Mouse (Mus musculus): ENCODE results near the gene Ugt1a7c. TPM values are rescaled to one million over a fixed set of nuclear protein-coding genes. Genes with fewer than 3 reads are reported as not detected.

Ugt1a7c gene
- polyA plus RNA-seq, 1 experiment from 2014 or later: 2.7 TPM

DNA sequence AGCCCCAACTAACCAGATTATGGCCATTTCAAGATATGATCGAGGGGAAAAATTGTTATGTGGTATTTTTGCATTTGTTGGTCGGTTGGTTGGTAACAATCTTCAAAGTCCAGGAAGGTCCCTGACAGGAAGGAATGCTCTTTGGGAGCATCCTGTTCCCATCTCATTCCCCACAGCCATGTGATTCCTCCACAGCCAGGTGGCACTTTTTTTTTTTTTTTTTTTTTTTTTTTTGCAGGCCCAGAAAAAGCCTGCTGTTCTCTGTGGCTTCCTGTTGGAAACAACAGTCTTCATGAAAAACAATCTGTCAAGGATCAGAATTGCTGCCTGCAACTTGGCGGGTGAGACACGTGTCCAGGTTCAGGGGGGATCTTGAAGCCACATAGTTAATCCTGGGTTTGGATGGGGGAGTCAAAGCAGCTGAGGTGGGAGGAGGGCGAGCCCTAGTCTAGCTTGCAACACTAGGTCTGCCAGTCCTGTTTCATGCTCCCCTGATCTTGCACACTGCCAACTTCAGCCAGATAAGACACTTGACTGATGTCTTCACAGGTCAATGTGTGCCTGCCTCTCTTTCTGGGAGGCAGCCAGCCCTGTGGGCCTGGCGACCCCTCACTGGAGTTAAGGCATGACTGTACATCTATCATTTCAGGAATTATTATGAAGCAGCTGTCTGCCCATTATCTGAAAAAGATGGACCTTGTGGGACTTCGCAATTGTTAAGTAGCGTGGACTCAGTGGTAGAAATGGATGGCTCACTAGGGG lies 164.2 kb downstream of the Ugt1a7c start:
- 59% methylated on average over 8 of the region's 8 CpGs for WGBS
- TF ChIP-seq CTCF (IDR thresholded peaks at IDR 0.05) (no peak), EP300 (IDR thresholded peaks at IDR 0.05) (no peak)
- ATAC-seq (peak; percentile 8), DNase-seq (ENCODE audit: low spot score) (no peak)
- no peaks in the 10 kb centered on the region for H3K27me3 ChIP-seq (replicated peaks; ENCODE audit: insufficient read depth, low read length)
- no peak overlapping the region for H3K27ac ChIP-seq (ENCODE audit: low read length)
- peaks cover 13% of the 10 kb centered on the region for H3K9me3 ChIP-seq (ENCODE audit: low read length)
- H3K4me2 ChIP-seq (replicated peaks; ENCODE audit: low read depth, low read length): no peak overlapping the region
- H3K36me3 ChIP-seq (ENCODE audit: insufficient read depth, low read length): peaks cover 30% of the 10 kb centered on the region
- H3K9ac ChIP-seq (replicated peaks; ENCODE audit: low read depth): no peak overlapping the region
- H3K4me3 ChIP-seq (ENCODE audit: low read depth, low read length): no peak overlapping the region
- H3K4me1 ChIP-seq (ENCODE audit: insufficient read depth, low read depth, low read length): 0 out of 2 replicates have a peak, but pooled peaks cover 7% of the 10 kb centered on the region

- no peak overlapping the region for H3K27ac ChIP-seq (ENCODE audit: low read length)
- no peak overlapping the region for H3K4me3 ChIP-seq (ENCODE audit: low read depth, low read length)
- peaks cover 36% of the 10 kb centered on the region for H3K36me3 ChIP-seq (ENCODE audit: insufficient read depth, low read length)
- H3K4me2 ChIP-seq (replicated peaks; ENCODE audit: low read depth, low read length): no peak overlapping the region
- ATAC-seq (peak; percentile 1), DNase-seq (ENCODE audit: low spot score) (no peak)
- no peak overlapping the region for H3K9ac ChIP-seq (replicated peaks; ENCODE audit: low read depth)
- peaks cover 9% of the 10 kb centered on the region for H3K9me3 ChIP-seq (ENCODE audit: low read length)
- 0 out of 2 replicates have a peak, but pooled peaks cover 7% of the 10 kb centered on the region for H3K4me1 ChIP-seq (ENCODE audit: insufficient read depth, low read depth, low read length)
- no peak for TF ChIP-seq EP300 (IDR thresholded peaks at IDR 0.05)
- TF ChIP-seq CTCF (IDR thresholded peaks at IDR 0.05): no peak
- 69% methylated on average over 4 of the region's 4 CpGs for WGBS
- no peaks in the 10 kb centered on the region for H3K27me3 ChIP-seq (replicated peaks; ENCODE audit: insufficient read depth, low read length)
Measured at GRCm38 (mm10) chr1:88259643-88260024, 164.8 kb downstream of the Ugt1a7c start.

DNA sequence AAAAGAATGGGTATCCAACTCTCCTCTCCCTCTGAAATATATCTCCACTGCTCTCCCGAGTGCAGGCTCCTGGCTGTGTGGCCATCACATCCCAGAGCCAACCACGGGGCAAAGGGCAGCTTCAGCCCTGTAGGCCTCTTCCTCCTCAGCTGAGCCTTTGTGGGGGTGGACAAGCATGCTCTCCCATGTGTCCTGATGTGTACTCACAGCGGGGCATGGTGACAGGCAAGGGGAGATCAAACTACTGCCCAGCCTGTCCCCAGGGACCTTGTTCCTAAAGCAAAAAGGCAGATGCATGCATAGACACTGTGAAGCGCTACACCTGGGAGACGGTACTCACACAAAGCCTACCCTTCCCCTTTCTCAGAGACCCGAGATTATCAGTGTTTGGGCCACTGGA lies 165.3 kb downstream of the Ugt1a7c start:
- Histone ChIP-seq H3K27me3 (replicated peaks; ENCODE audit: insufficient read depth, low read length) (no peaks in the 10 kb centered on the region), H3K9ac (replicated peaks; ENCODE audit: low read depth) (no peak overlapping the region), H3K4me3 (ENCODE audit: low read depth, low read length) (no peak overlapping the region), H3K27ac (ENCODE audit: low read length) (no peak overlapping the region), H3K36me3 (ENCODE audit: insufficient read depth, low read length) (peaks cover 41% of the 10 kb centered on the region), H3K9me3 (ENCODE audit: low read length) (peaks cover 7% of the 10 kb centered on the region), H3K4me2 (replicated peaks; ENCODE audit: low read depth, low read length) (no peak overlapping the region), H3K4me1 (ENCODE audit: insufficient read depth, low read depth, low read length) (0 out of 2 replicates have a peak, but pooled peaks cover 7% of the 10 kb centered on the region)
- no peak for TF ChIP-seq EP300 (IDR thresholded peaks at IDR 0.05)
- TF ChIP-seq CTCF (IDR thresholded peaks at IDR 0.05): no peak
- WGBS: 71% methylated on average over 6 of the region's 6 CpGs
- DNase-seq (ENCODE audit: low spot score): no peak
- ATAC-seq: no peak; the same call in 1 of the 2 replicates

GRCm38 (mm10) chr1:88260604-88261377 lies 165.9 kb downstream of the Ugt1a7c start:
- Histone ChIP-seq H3K4me3 (ENCODE audit: low read depth, low read length) (no peak overlapping the region), H3K27ac (ENCODE audit: low read length) (no peak overlapping the region), H3K9ac (replicated peaks; ENCODE audit: low read depth) (no peak overlapping the region), H3K36me3 (ENCODE audit: insufficient read depth, low read length) (peaks cover 47% of the 10 kb centered on the region), H3K4me2 (replicated peaks; ENCODE audit: low read depth, low read length) (no peak overlapping the region), H3K4me1 (ENCODE audit: insufficient read depth, low read depth, low read length) (0 out of 2 replicates have a peak, but pooled peaks cover 7% of the 10 kb centered on the region), H3K27me3 (replicated peaks; ENCODE audit: insufficient read depth, low read length) (no peaks in the 10 kb centered on the region), H3K9me3 (ENCODE audit: low read length) (peaks cover 5% of the 10 kb centered on the region)
- DNase-seq (ENCODE audit: low spot score) (no peak), ATAC-seq (no peak)
- 76% methylated on average over 10 of the region's 10 CpGs for WGBS
- TF ChIP-seq CTCF (IDR thresholded peaks at IDR 0.05): no peak
- no peak for TF ChIP-seq EP300 (IDR thresholded peaks at IDR 0.05)

GRCm38 (mm10) chr1:88261706-88262105 lies 166.8 kb downstream of the Ugt1a7c start:
- no peak overlapping the region for H3K4me3 ChIP-seq (ENCODE audit: low read depth, low read length)
- no peak overlapping the region for H3K9ac ChIP-seq (replicated peaks; ENCODE audit: low read depth)
- H3K27ac ChIP-seq (ENCODE audit: low read length): no peak overlapping the region
- TF ChIP-seq EP300 (IDR thresholded peaks at IDR 0.05) (no peak), CTCF (IDR thresholded peaks at IDR 0.05) (no peak)
- ATAC-seq (no peak), DNase-seq (ENCODE audit: low spot score) (no peak)
- 0 out of 2 replicates have a peak, but pooled peaks cover 7% of the 10 kb centered on the region for H3K4me1 ChIP-seq (ENCODE audit: insufficient read depth, low read depth, low read length)
- no peaks in the 10 kb centered on the region for H3K27me3 ChIP-seq (replicated peaks; ENCODE audit: insufficient read depth, low read length)
- WGBS: 84% methylated on average over 7 of the region's 7 CpGs
- peaks cover 56% of the 10 kb centered on the region for H3K36me3 ChIP-seq (ENCODE audit: insufficient read depth, low read length)
- no peak overlapping the region for H3K4me2 ChIP-seq (replicated peaks; ENCODE audit: low read depth, low read length)
- H3K9me3 ChIP-seq (ENCODE audit: low read length): no peaks in the 10 kb centered on the region

DNA sequence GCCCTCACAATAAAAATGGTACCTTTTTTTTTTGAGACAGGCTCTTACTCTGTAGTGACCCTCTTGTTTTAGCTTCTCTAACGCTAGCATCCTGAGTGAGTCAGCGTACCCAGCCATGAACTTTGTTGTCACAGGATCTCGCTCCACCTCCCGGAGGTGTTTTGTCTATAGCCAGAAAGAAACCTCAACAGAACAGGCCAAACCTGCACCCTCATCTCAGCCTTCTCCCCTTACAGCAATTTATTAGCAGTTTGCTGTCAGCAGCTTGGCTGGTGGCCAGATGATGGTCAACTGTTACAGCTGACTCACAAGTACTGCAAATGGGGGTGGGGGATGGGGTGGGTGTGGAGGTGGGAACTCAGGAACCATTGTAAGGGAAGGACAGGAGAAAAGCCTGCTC lies 167.4 kb downstream of the Ugt1a7c start:
- 73% methylated on average over 4 of the region's 4 CpGs for WGBS
- ATAC-seq: peak; percentile 8

More for the DNA sequence above, 167.4 kb downstream of the Ugt1a7c start:
- peaks cover 62% of the 10 kb centered on the region for H3K36me3 ChIP-seq (ENCODE audit: insufficient read depth, low read length)
- no peak overlapping the region for H3K4me3 ChIP-seq (ENCODE audit: low read depth, low read length)
- no peaks in the 10 kb centered on the region for H3K27me3 ChIP-seq (replicated peaks; ENCODE audit: insufficient read depth, low read length)
- 0 out of 2 replicates have a peak, but pooled peaks cover 7% of the 10 kb centered on the region for H3K4me1 ChIP-seq (ENCODE audit: insufficient read depth, low read depth, low read length)
- H3K27ac ChIP-seq (ENCODE audit: low read length): no peak overlapping the region
- H3K9me3 ChIP-seq (ENCODE audit: low read length): no peaks in the 10 kb centered on the region
- DNase-seq (ENCODE audit: low spot score): peak; percentile 74
- H3K4me2 ChIP-seq (replicated peaks; ENCODE audit: low read depth, low read length): no peak overlapping the region
- no peak for TF ChIP-seq EP300 (IDR thresholded peaks at IDR 0.05)
- TF ChIP-seq CTCF (IDR thresholded peaks at IDR 0.05): no peak
- no peak overlapping the region for H3K9ac ChIP-seq (replicated peaks; ENCODE audit: low read depth)

Data from lung, postnatal 0 days (tissue).